Mouse (Mus musculus) CH12.LX (cell line): ENCODE measurements around the gene Anp32e. TPM values are rescaled to one million over a fixed set of nuclear protein-coding genes. Genes with fewer than 3 reads are reported as not detected.
"Not testable (repeated sequence)": the region's sequence is repeated elsewhere in the genome, so short reads cannot be mapped to it uniquely, and the experiment has no call there.

Source experiments
- DNase-seq: peaks from one replicate; pipeline ENCODE4 v3.0.0-alpha.2; 2013; ENCODE audit errors: extremely low read depth
- H3K27ac ChIP-seq: 2 replicates; pipeline ENCODE4 v1.5.1; 2012; ENCODE audit warnings: low read depth, mild to moderate bottlenecking, control low read depth, moderate library complexity; ENCODE audit not compliant: insufficient read depth
- H3K27me3 ChIP-seq: replicated peaks from 2 replicates; pipeline ENCODE3; 2012; ENCODE audit warnings: inconsistent platforms
- H3K36me3 ChIP-seq, 2 experiments: replicated peaks in 1 of 2; 2 replicates each; pipeline versions ENCODE3 to v1.6.1; 2012; ENCODE audit warnings: inconsistent platforms in 1 of 2, low read length in 1 of 2, mild to moderate bottlenecking in 1 of 2, mixed read lengths in 1 of 2, moderate library complexity in 1 of 2; ENCODE audit not compliant: control insufficient read depth in 1 of 2, insufficient read depth in 1 of 2
- H3K4me1 ChIP-seq, 2 experiments: 2 replicates each; pipeline ENCODE4 v1.6.1; 2012; ENCODE audit warnings: inconsistent platforms in 1 of 2, moderate library complexity in 1 of 2; ENCODE audit not compliant: insufficient read depth in 2 of 2, control insufficient read depth in 1 of 2
- H3K4me2 ChIP-seq: 2 replicates; pipeline ENCODE4 v1.6.1; 2012; ENCODE audit warnings: low read depth, mild to moderate bottlenecking, control low read depth; ENCODE audit not compliant: poor library complexity, insufficient read depth, severe bottlenecking
- H3K4me3 ChIP-seq, 3 experiments: fragments of 150-350 bp in 1 of 3; sonication (generic) in 1 of 3; replicated peaks in 1 of 3; 2 replicates each; pipeline versions ENCODE3 to v1.5.1; 2011 to 2012; ENCODE audit warnings: low read depth in 2 of 3, low read length in 2 of 3, mild to moderate bottlenecking in 2 of 3, moderate library complexity in 2 of 3, control low read depth in 1 of 3, improper control_type of control experiment in 1 of 3, inconsistent platforms in 1 of 3, mixed read lengths in 1 of 3; ENCODE audit not compliant: poor library complexity in 1 of 3
- H3K79me2 ChIP-seq: replicated peaks from 2 replicates; pipeline ENCODE4 v1.6.1; 2012; ENCODE audit warnings: mild to moderate bottlenecking, moderate library complexity; ENCODE audit not compliant: control insufficient read depth, poor library complexity, insufficient read depth, severe bottlenecking; ENCODE audit errors: extremely low read depth
- H3K9ac ChIP-seq: 2 replicates; pipeline ENCODE4 v1.6.1; 2012; ENCODE audit warnings: low read depth, mild to moderate bottlenecking, control low read depth, moderate library complexity; ENCODE audit not compliant: insufficient read depth
- H3K9me3 ChIP-seq: replicated peaks from 2 replicates; pipeline ENCODE3; 2012; ENCODE audit warnings: low read length, inconsistent platforms, mixed read lengths
- BHLHE40 ChIP-seq: IDR thresholded peaks from 2 replicates; pipeline ENCODE4 v1.6.1; 2011; ENCODE audit warnings: mild to moderate bottlenecking, low read depth, low read length, improper control_type of control experiment
- EP300 ChIP-seq: IDR thresholded peaks from 2 replicates; pipeline ENCODE4 v1.6.1; 2011; ENCODE audit warnings: low read length, improper control_type of control experiment
- JUND ChIP-seq: conservative IDR thresholded peaks from 2 replicates; pipeline ENCODE4 v1.6.1; 2011; ENCODE audit warnings: low read depth, low read length, improper control_type of control experiment
- MYC ChIP-seq: IDR thresholded peaks from 2 replicates; pipeline ENCODE4 v1.6.1; 2011; ENCODE audit warnings: low read depth, mild to moderate bottlenecking, improper control_type of control experiment, low read length
- PAX5 ChIP-seq: IDR thresholded peaks from 2 replicates; pipeline ENCODE4 v1.6.1; 2012; ENCODE audit warnings: low read length, inconsistent platforms, mixed read lengths
- POLR2A ChIP-seq: IDR thresholded peaks from 2 replicates; pipeline ENCODE4 v1.6.1; 2011; ENCODE audit warnings: low read depth, mild to moderate bottlenecking, improper control_type of control experiment, low read length
- SIN3A ChIP-seq: IDR thresholded peaks from 2 replicates; pipeline ENCODE4 v1.6.1; 2012; ENCODE audit warnings: low read length, improper control_type of control experiment, inconsistent platforms
- USF2 ChIP-seq: conservative IDR thresholded peaks from 2 replicates; pipeline ENCODE4 v1.6.1; 2011; ENCODE audit warnings: low read depth, low read length, improper control_type of control experiment
- ZC3H11A ChIP-seq: IDR thresholded peaks from 2 replicates; pipeline ENCODE4 v1.6.1; 2012; ENCODE audit warnings: low read depth, mild to moderate bottlenecking, inconsistent platforms, low read length, improper control_type of control experiment
- ZKSCAN1 ChIP-seq: IDR thresholded peaks from 2 replicates; pipeline ENCODE4 v1.6.1; 2012; ENCODE audit warnings: low read depth, inconsistent platforms, low read length, improper control_type of control experiment, borderline replicate concordance
- ZMIZ1 ChIP-seq: IDR thresholded peaks from 2 replicates; pipeline ENCODE4 v1.6.1; 2012; ENCODE audit warnings: low read depth, mild to moderate bottlenecking, inconsistent platforms, low read length, improper control_type of control experiment
- ZNF384 ChIP-seq: IDR thresholded peaks from 2 replicates; pipeline ENCODE4 v1.6.1; 2012; ENCODE audit warnings: low read depth, low read length, improper control_type of control experiment, inconsistent platforms
- dilution Hi-C: fragments of 300-500 bp; cut with MboI; formaldehyde crosslinking; loops from 2 replicates; pipeline ENCODE4 v1.14.3; 2020; ENCODE audit warnings: low sequenced_read_pairs; ENCODE audit not compliant: extremely low pct_unique_long_range_greater_than_20kb, extremely low pct_ligation_motif_present
- in situ Hi-C: fragments of 300-500 bp; cut with MboI; formaldehyde crosslinking; loops from 3 replicates; pipeline ENCODE4 v1.14.3; 2019; ENCODE audit warnings: low sequenced_read_pairs, low pct_ligation_motif_present, low pct_unique_long_range_greater_than_20kb, mixed read lengths
- polyA plus RNA-seq: library from polyadenylated mRNA; unstranded; fragments of >175 nt; gene quantifications from 2 replicates; pipeline ENCODE4 v1.2.1, GENCODE M21; 2012; ENCODE audit warnings: low read depth; ENCODE audit not compliant: insufficient read length
- total RNA-seq, 2 experiments: library from RNA; depleted of rRNA; stranded (reverse); fragments of 300-350 nt in 1 of 2; fragments of >200 nt in 1 of 2; gene quantifications; 2 replicates each; pipeline ENCODE4 v1.2.3; 2012 to 2014

The Anp32e gene
- total and polyA plus RNA-seq, 3 experiments, result 74.2 to 439 (median 85.2) TPM

DNA sequence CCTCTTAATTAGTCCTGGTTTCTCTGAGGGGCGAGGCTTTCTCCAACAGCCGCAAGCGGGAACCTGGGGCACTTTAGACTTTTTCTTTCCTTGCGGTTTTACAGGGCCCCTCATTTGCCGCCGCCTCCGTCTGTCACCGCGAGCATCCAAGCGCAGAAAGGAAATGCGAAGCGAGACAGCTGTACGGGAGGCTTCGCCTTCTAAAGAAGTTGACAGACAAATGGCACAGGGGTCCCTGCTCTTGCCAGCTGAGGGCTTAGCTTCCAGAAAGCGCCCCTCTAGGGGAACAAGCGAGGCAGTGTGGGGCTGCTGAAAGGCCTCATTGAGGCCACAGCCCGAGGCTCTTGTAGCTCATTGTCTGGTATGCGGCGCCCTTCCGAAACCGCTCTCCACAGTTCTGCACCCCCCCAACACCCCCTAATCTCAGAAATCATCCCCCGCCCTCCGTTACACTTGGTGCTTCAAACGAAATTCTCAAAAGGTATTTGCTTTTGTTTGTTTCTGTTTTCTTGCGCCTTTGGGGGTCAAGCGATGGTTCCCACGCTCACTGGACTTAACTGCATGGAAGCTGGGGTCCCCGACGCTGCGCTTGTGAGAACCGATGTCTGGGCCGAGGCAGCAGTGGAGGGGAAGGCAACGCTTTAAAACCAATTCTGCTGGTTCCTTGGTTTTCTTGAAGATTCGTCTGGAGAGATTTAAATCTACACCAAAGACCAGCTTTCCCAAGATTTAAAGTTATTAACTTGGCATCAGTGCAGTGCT is 44.0 kb downstream of the Anp32e start (continued):
- TF ChIP-seq SIN3A (peak; percentile 30; the same call in 1 of the 2 replicates), EP300 (peak; percentile 84), ZMIZ1 (no peak), JUND (no peak), POLR2A (peak; percentile 28; the same call in 1 of the 2 replicates), BHLHE40 (peak; percentile 85), USF2 (no peak), ZKSCAN1 (no peak)

GRCm38 (mm10) chr3:95977079-95977478 is 48.0 kb downstream of the Anp32e start:
- H3K36me3 ChIP-seq, result no peaks in the 10 kb centered on the region
- no peak overlapping the region for H3K27ac ChIP-seq
- H3K79me2 ChIP-seq, result no peaks in the 10 kb centered on the region
- in situ Hi-C loops, result no loop called here
- no peak for TF ChIP-seq POLR2A
- TF ChIP-seq ZC3H11A, result no peak
- TF ChIP-seq ZNF384, result peak; percentile 78
- no peak for TF ChIP-seq PAX5
- TF ChIP-seq EP300, result peak; percentile 41; the same call in 1 of the 2 replicates
- TF ChIP-seq MYC, result no peak
- peaks cover 2 to 37% of the 10 kb centered on the region in 2 experiments for H3K4me1 ChIP-seq
- dilution Hi-C loops, result no loop called here
- no peak for DNase-seq
- H3K4me3 ChIP-seq, result no peak overlapping the region
- no peak overlapping the region for H3K4me2 ChIP-seq
- no peaks in the 10 kb centered on the region for H3K9me3 ChIP-seq
- H3K9ac ChIP-seq, result no peak overlapping the region
- no peaks in the 10 kb centered on the region for H3K27me3 ChIP-seq

DNA sequence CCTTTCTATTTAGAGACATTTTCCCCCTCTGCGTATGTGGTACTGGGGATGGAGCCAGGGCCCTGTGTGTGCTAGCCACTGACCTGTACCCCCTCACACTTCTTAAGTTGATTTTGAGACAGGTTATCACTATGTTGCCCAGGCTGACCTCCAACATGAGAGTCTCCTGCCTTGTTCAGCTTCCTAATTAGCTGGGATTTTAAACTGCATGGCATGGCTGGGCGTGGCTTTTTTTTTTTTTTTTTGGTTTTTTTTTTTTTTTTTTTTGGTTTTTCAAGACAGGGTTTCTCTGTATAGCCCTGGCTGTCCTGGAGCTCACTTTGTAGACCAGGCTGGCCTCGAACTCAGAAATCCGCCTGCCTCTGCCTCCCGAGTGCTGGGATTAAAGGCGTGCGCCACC is 48.5 kb downstream of the Anp32e start:
- H3K9me3 ChIP-seq, H3K27ac ChIP-seq, in situ Hi-C loops, dilution Hi-C loops, H3K4me3 ChIP-seq, H3K27me3 ChIP-seq, H3K9ac ChIP-seq, H3K36me3 ChIP-seq, H3K79me2 ChIP-seq, H3K4me2 ChIP-seq, DNase-seq: not testable (repeated sequence)
- peaks cover 2 to 36% of the 10 kb centered on the region in 2 experiments; a peak in 3 of 4 replicates for H3K4me1 ChIP-seq
